ENCODE assay signal across 21 mouse cellular contexts in the genomic region with DNA sequence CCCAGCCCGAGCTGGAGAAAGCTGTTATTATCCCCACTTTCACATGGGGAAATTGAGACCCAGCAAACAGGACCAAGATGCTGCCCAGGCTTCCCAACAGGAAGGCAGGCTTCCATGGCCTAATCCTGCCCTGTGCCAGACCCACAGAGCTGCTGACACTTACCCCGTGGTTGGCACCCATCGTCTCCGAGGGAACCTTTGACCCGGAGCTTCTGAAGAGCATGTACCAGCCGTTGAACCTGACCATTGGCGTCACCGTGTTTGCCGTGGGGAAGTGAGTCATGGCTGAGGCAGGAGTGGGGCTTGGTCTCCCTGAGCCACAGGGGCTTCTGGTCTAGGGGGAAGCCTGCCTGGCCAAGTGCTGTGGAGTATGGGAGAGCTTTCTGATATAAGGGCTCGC. TPM values are rescaled to one million over a fixed set of nuclear protein-coding genes. Genes with fewer than 3 reads are reported as not detected.
"Had no signal": no experiment of that assay in that cellular context is flagged by ENCODE, and none has a peak within 500 bp of the region (broad histone marks: within the 10 kb centered on the region; RNA-seq: fewer than 3 reads in every experiment).

No protein-coding gene starts in this region.

- H3K4me1 ChIP-seq: limb, embryonic 10.5 days; limb, embryonic 13.5 days; liver, embryonic 13.5 days had no signal

- H3K36me3 ChIP-seq: limb, embryonic 10.5 days; limb, embryonic 13.5 days; liver, embryonic 13.5 days had no signal

- H3K27me3 ChIP-seq: limb, embryonic 13.5 days had no signal

- H3K27ac ChIP-seq: layer of hippocampus, adult 2 months; limb, embryonic 10.5 days; limb, embryonic 13.5 days; liver, embryonic 13.5 days had no signal

- H3K4me3 ChIP-seq: layer of hippocampus, adult 2 months; limb, embryonic 10.5 days; limb, embryonic 13.5 days; liver, embryonic 13.5 days had no signal

- H3K4me2 ChIP-seq: limb, embryonic 13.5 days; liver, embryonic 13.5 days; midbrain, embryonic 11.5 days had no signal

- DNase-seq: kidney, postnatal 14 days; layer of hippocampus, adult 9-11 months; liver, embryonic 13.5 days; lung, adult 2 months; lung, postnatal 14 days; midbrain, embryonic 14.5 days; thymus, postnatal 25 days had no signal

- H3K9ac ChIP-seq: limb, embryonic 13.5 days; liver, embryonic 13.5 days had no signal

- H3K9me3 ChIP-seq: limb, embryonic 10.5 days; limb, embryonic 13.5 days; liver, embryonic 13.5 days had no signal

RNA-seq across cellular contexts. Expression of gene Gm10134, which starts 2.9 kb away (rescaled TPM):
- total RNA-seq: liver, adult 2 months; megakaryocyte progenitor cell, adult 5-6 weeks; megakaryocyte-erythroid progenitor cell, adult 5-6 weeks; midbrain, postnatal 0 days had no signal
- polyA plus RNA-seq: limb, embryonic 10.5 days; liver, adult 2 months; midbrain, embryonic 11.5 days; neural tube, embryonic 11.5 days; neural tube, embryonic 14.5 days had no signal

RNA-seq across cellular contexts. Expression of gene Gbgt1, which starts 6.3 kb away (rescaled TPM):
- total RNA-seq: megakaryocyte progenitor cell, adult 5-6 weeks; megakaryocyte-erythroid progenitor cell, adult 5-6 weeks had no signal
- polyA plus RNA-seq: limb, embryonic 10.5 days; neural tube, embryonic 11.5 days had no signal

RNA-seq across cellular contexts. Expression of gene 1700007K13Rik, which starts 36.9 kb away (rescaled TPM):
- total RNA-seq: megakaryocyte progenitor cell, adult 5-6 weeks; megakaryocyte-erythroid progenitor cell, adult 5-6 weeks had no signal
- polyA plus RNA-seq: large intestine, adult 2 months; liver, adult 2 months; liver, embryonic 13.5 days; liver, embryonic 16.5 days; small intestine, adult 2 months; spleen, adult 2 months had no signal
